Mouse (Mus musculus) limb, embryonic 14.5 days (tissue): ENCODE results near the gene Prdx1. TPM values are rescaled to one million over a fixed set of nuclear protein-coding genes. Genes with fewer than 3 reads are reported as not detected.
A peak's percentile ranks its signal among the peaks of the same experiment; 100 is the strongest.

Experiments used
- ATAC-seq: fragments of 200-750 bp; cut with Nextera tagmentation; 2 replicates; pipeline ENCODE4 v1.8.0; 2017; ENCODE audit warnings: low read depth, moderate number of reproducible peaks, moderate TSS enrichment; ENCODE audit not compliant: low FRiP score
- DNase-seq: peaks from one replicate; pipeline ENCODE4 v3.0.0-alpha.2; 2015; ENCODE audit warnings: low spot score
- H3K27ac ChIP-seq: fragments of 300-500 bp; sonication (generic); replicated peaks from 2 replicates; pipeline ENCODE4 v1.5.1; 2014; ENCODE audit warnings: low read depth, mild to moderate bottlenecking, low read length, moderate library complexity, mixed read lengths
- H3K27me3 ChIP-seq: fragments of 300-500 bp; sonication (generic); 2 replicates; pipeline ENCODE4 v1.6.1; 2014; ENCODE audit warnings: low read length, mixed read lengths; ENCODE audit not compliant: control insufficient read depth, insufficient read depth
- H3K36me3 ChIP-seq: fragments of 300-500 bp; sonication (generic); 2 replicates; pipeline ENCODE4 v1.6.1; 2014; ENCODE audit warnings: mild to moderate bottlenecking, low read length, moderate library complexity, mixed read lengths; ENCODE audit not compliant: control insufficient read depth, insufficient read depth
- H3K4me1 ChIP-seq: fragments of 300-500 bp; sonication (generic); 2 replicates; pipeline ENCODE4 v1.6.1; 2014; ENCODE audit warnings: antibody characterized with exemption, low read length, mixed read lengths; ENCODE audit not compliant: control insufficient read depth, insufficient read depth
- H3K4me2 ChIP-seq: fragments of 300-500 bp; sonication (generic); replicated peaks from 2 replicates; pipeline ENCODE4 v1.6.1; 2014; ENCODE audit warnings: low read depth, mild to moderate bottlenecking, low read length, moderate library complexity; ENCODE audit not compliant: severe bottlenecking
- H3K4me3 ChIP-seq: fragments of 300-500 bp; sonication (generic); replicated peaks from 2 replicates; pipeline ENCODE4 v1.5.1; 2014; ENCODE audit warnings: low read length
- H3K9ac ChIP-seq: fragments of 300-500 bp; sonication (generic); 2 replicates; pipeline ENCODE4 v1.6.1; 2014; ENCODE audit warnings: mild to moderate bottlenecking, low read depth, low read length, moderate library complexity; ENCODE audit not compliant: severe bottlenecking
- H3K9me3 ChIP-seq: fragments of 300-500 bp; sonication (generic); 2 replicates; pipeline ENCODE4 v1.6.1; 2016; ENCODE audit warnings: low read length; ENCODE audit not compliant: control insufficient read depth
- POLR2A ChIP-seq: fragments of 200-500 bp; IDR thresholded peaks from 2 replicates; pipeline ENCODE4 v1.8.0; 2012; ENCODE audit warnings: inconsistent platforms, mild to moderate bottlenecking, moderate library complexity, borderline replicate concordance; ENCODE audit not compliant: insufficient read depth, insufficient read length; ENCODE audit errors: extremely low read depth
- WGBS: fragments of 180-500 bp; shearing (Covaris S2); extraction: QIAGEN DNeasy Blood & Tissue Kit; methylation state at CpG from one replicate; pipeline ENCODE4 v1.1.7; 2014; 5-methylcytosine and 5-hydroxymethylcytosine counted together
- polyA plus RNA-seq, 2 experiments: library from polyadenylated mRNA; depleted of rRNA in 1 of 2; stranded (reverse) in 1 of 2; unstranded in 1 of 2; fragments of >200 nt; fragmentation: Nextera tagmentation in 1 of 2; extraction: Ambion mirVana in 1 of 2; gene quantifications; 2 replicates each; pipeline versions ENCODE4 v1.2.1 to v1.2.3; 2012 to 2014

Prdx1 gene
- polyA plus RNA-seq (2012; rRNA removed) (336 and 418 TPM in 2 replicates), polyA plus RNA-seq (2014; fragmentation: Nextera tagmentation; extraction: Ambion mirVana) (1,041 and 1,088 TPM in 2 replicates)

- Histone ChIP-seq H3K4me3 (peak within 1 kb of the TSS; percentile 65), H3K9me3 (no peaks in the 10 kb centered on the region), H3K27me3 (no peaks in the 10 kb centered on the region), H3K27ac (peak within 1 kb of the TSS; percentile 97), H3K4me2 (peak within 1 kb of the TSS; percentile 54), H3K9ac (peak within 1 kb of the TSS; percentile 81), H3K4me1 (peaks cover 14% of the 10 kb centered on the region), H3K36me3 (peaks cover 29% of the 10 kb centered on the region)
- DNase-seq (peak; percentile 93), ATAC-seq (peak; percentile 98)
- TF ChIP-seq POLR2A, result peak; percentile 98; the same call in 1 of the 2 replicates
- under 1% methylated on average over 51 of the region's 56 CpGs for WGBS
Measured at GRCm38 (mm10) chr4:116685402-116686061, at the start of gene Prdx1. Prdx1 (plus strand) TSS chr4:116685544.

GRCm38 (mm10) chr4:116638821-116639220 lies 46.5 kb upstream of the Prdx1 start:
- no peaks in the 10 kb centered on the region for H3K4me1 ChIP-seq
- H3K27me3 ChIP-seq, result no peaks in the 10 kb centered on the region
- H3K9ac ChIP-seq, result no peak overlapping the region
- no peak overlapping the region for H3K27ac ChIP-seq
- no peak overlapping the region for H3K4me3 ChIP-seq
- DNase-seq, result no peak
- no peak for ATAC-seq
- TF ChIP-seq POLR2A, result no peak
- H3K36me3 ChIP-seq, result peaks cover 94% of the 10 kb centered on the region
- no peaks in the 10 kb centered on the region for H3K9me3 ChIP-seq
- WGBS, result over 99% methylated on average over 6 of the region's 6 CpGs
- H3K4me2 ChIP-seq, result no peak overlapping the region

- ATAC-seq, result no peak
- Histone ChIP-seq H3K4me2 (no peak overlapping the region), H3K4me3 (no peak overlapping the region), H3K9me3 (no peaks in the 10 kb centered on the region), H3K9ac (no peak overlapping the region), H3K4me1 (no peaks in the 10 kb centered on the region), H3K36me3 (peaks cover 81% of the 10 kb centered on the region), H3K27ac (no peak overlapping the region), H3K27me3 (no peaks in the 10 kb centered on the region)
- DNase-seq, result no peak
- TF ChIP-seq POLR2A, result no peak
- WGBS, result 100% methylated on average over 1 of the region's 1 CpGs
Measured at GRCm38 (mm10) chr4:116642071-116642470, 43.3 kb upstream of the Prdx1 start.

- H3K4me2 ChIP-seq, result no peak overlapping the region
- DNase-seq, result peak; percentile 41
- H3K9ac ChIP-seq, result no peak overlapping the region
- TF ChIP-seq POLR2A, result no peak
- peak; percentile 51 for ATAC-seq
- H3K27me3 ChIP-seq, result no peaks in the 10 kb centered on the region
- 58% methylated on average over 6 of the region's 6 CpGs for WGBS
- H3K27ac ChIP-seq, result no peak overlapping the region
- no peak overlapping the region for H3K4me3 ChIP-seq
- 0 out of 2 replicates have a peak, but pooled peaks cover 3% of the 10 kb centered on the region for H3K4me1 ChIP-seq
- H3K36me3 ChIP-seq, result peaks cover 78% of the 10 kb centered on the region
- H3K9me3 ChIP-seq, result no peaks in the 10 kb centered on the region
Measured at GRCm38 (mm10) chr4:116644326-116644725, 41.0 kb upstream of the Prdx1 start.

GRCm38 (mm10) chr4:116645624-116646023 lies 39.7 kb upstream of the Prdx1 start:
- Histone ChIP-seq H3K4me2 (no peak overlapping the region), H3K27me3 (no peaks in the 10 kb centered on the region), H3K4me3 (no peak overlapping the region), H3K4me1 (peaks cover 9% of the 10 kb centered on the region), H3K36me3 (peaks cover 72% of the 10 kb centered on the region), H3K9ac (no peak overlapping the region), H3K9me3 (no peaks in the 10 kb centered on the region), H3K27ac (no peak overlapping the region)
- no peak for DNase-seq
- WGBS, result 87% methylated on average over 7 of the region's 7 CpGs
- ATAC-seq, result no peak
- TF ChIP-seq POLR2A, result no peak

GRCm38 (mm10) chr4:116649411-116649810 lies 35.9 kb upstream of the Prdx1 start:
- WGBS, result 93% methylated on average over 2 of the region's 2 CpGs

More at GRCm38 (mm10) chr4:116649411-116649810, 35.9 kb upstream of the Prdx1 start:
- peaks cover 37% of the 10 kb centered on the region for H3K36me3 ChIP-seq
- peak overlapping the region; percentile 87; the same call in 1 of the 2 replicates for H3K4me2 ChIP-seq
- no peak overlapping the region for H3K27ac ChIP-seq
- H3K9ac ChIP-seq, result no peak overlapping the region
- peaks cover 9% of the 10 kb centered on the region for H3K4me1 ChIP-seq
- no peak for DNase-seq
- no peaks in the 10 kb centered on the region for H3K27me3 ChIP-seq
- TF ChIP-seq POLR2A, result no peak
- ATAC-seq, result no peak
- H3K4me3 ChIP-seq, result peak overlapping the region; percentile 93; the same call in 1 of the 2 replicates
- no peaks in the 10 kb centered on the region for H3K9me3 ChIP-seq
